Mouse (Mus musculus): ENCODE results near the gene Ptprt.

Ptprt gene

DNA sequence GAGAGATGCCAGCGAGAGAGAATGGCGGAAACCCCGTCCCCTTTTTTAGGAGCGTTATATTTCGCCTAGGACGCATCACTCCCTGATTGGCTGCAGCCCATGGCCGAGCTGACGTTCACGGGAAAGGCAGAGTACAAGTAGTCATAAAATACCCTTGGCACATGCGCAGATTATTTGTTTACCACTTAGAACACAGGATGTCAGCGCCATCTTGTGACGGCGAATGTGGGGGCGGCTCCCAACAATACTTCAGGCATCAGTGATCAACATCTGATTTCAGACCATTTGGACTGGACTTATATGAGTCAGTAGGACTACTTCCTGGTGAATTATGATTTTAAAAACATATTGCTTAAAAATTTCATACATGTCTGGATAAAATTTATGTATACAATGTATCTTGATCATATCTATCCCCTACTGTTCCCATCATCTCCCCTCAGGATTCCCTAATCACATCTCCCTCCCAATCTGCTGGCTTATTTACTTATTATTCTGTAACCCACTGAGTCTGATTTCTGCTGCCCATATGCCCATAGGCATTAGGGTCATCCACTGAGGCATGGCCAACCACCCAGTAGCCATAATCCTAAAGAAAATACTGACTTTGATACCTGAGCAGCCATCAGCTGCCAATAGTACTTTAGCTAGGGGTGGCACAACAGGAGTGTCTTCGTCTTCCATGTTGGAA, 1148.9 kb downstream of the Ptprt start:
- peak; percentile 10 for DNase-seq

DNA sequence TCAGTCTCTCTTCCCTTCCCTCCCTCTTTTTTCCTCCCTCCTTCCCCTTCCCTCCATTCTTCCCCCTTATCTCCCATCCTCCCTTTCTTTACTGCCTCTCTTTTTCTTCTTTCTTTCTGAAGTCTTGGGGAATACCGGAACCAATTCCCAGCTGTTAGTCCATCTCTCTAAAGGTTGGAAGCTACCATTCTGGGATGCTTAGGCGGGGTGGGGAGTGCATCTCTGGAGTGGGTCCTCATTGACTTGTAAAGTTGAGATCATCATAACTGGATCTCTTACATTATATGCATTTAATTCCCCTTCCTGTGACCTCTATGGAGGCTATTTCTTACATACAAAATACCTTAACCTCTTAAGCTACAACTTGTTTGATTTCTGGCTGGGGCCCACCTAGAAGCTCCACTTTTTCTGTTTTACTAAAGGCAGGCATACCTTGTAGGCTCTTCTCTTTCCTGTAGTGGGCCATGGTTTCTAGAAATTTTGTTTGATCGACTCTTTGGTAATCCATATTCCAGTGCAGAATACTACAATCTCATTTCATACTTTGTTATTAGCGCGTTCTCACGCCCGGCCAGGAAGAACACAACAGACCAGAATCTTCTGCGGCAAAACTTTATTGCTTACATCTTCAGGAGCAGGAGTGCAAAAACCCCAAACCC, 1149.7 kb downstream of the Ptprt start:
- no peak for DNase-seq

DNA sequence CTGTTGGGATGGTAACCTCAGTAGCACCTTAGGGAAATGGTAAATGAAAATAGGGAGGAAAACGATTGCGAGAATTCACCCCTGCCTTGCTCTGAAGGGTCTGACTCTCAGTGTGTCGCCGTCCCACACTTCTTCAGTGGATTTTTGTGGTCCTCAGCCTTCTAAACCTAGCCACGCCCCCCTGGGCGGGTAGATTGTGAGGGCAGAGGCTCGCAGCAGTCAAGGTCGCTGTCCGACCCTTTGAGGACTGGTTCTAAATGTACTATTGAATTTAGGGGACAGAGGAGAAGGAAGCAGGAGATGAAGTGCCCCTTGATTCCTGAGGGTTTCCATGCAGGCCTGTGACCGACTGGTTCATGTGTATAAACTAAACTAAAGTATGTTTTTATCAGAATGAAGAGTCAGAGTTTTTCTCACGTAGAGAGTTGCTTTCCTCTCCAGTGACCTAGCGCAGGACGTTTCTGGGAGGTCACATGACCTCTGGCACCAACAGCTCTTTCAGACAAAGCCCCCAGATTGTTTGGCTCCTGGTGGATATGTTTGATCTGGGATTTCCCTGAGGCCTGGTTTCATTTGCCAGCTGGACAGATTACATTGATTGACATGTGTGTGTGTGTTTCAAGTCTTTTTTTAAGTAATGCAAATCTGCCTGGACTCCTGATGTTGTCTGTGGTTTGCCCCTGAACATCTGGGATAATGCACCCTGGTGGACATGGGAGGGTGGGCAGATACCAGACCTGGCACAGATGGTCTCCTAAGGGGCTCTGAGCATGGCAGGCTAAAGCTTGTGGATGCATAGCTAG, 1161.6 kb downstream of the Ptprt start:
- no peak for DNase-seq

DNA sequence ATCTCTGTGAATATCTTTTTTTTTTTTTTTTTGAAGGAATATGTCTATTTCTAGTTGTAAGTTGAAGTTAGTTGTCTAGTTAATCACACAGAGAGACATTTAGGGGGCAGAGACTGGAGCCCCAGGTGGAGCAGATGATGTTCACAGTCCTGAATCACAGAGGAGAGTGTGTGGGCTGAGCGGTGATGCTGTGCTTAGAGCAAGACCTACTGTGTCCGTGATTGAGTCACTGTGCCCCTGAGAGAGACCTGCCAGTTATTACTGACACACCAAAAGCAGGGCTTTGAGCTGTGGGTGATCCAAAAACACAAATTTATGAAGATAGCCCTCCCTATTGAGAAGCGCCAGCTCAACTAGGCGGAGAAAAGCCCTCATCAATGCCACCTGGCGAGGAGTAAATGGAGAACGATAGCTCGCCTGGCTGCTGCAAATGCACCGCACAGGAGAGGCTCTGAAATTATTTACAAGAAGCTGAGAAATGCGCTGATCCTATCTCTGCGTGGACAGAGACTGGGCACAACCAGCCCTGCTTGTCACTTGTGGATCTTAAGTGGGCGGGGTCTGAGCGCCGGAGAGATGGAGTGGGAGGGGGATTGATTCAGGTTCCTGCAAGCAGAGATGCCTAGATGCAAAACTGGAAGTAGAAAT, 1162.4 kb downstream of the Ptprt start:
- no peak for DNase-seq

DNA sequence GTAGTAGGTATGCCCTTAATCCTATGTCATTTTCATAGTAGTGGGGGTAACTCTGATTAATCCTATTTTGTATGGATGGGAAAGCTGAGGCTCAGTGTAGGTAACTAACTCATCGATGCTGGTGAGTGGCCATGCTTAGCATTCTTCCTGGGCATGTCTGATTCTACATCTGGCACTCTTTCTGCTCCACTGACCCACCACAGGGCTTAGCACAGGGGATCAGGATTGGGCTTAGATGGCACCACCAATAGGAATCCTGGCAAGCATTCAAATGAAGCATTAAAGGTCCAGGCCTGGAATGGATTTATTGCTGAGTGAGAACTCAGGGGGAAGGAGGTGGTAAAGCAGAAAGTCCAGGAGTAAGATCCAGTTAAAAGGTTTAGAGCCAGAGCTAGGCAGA, 1179.2 kb downstream of the Ptprt start:
- DNase-seq: no peak

- DNase-seq: no peak
Observed at GRCm38 (mm10) chr2:161480445-161480844, 1180.5 kb downstream of the Ptprt start.
